Mouse (Mus musculus): ENCODE data around the gene Pusl1. TPM values are rescaled to one million over a fixed set of nuclear protein-coding genes. Genes with fewer than 3 reads are reported as not detected.
A peak's percentile ranks its signal among the peaks of the same experiment; 100 is the strongest.

Pusl1 gene
- total RNA-seq (2021) = 10 to 100 TPM; 42.9 to 49.0 TPM
- long read RNA-seq, experiment 1, partial matches to known transcripts = 7 of 52 reads
- long read RNA-seq, experiment 1, other reads (novel, unspliced or antisense) = 41 of 52 reads
- long read RNA-seq, experiment 2, transcript Pusl1-201 (8 exons, 1,243 nt) = major isoform, 9 of 80 reads
- long read RNA-seq, experiment 2, partial matches to known transcripts = 25 of 80 reads
- long read RNA-seq, experiment 2, other reads (novel, unspliced or antisense) = 46 of 80 reads

DNA sequence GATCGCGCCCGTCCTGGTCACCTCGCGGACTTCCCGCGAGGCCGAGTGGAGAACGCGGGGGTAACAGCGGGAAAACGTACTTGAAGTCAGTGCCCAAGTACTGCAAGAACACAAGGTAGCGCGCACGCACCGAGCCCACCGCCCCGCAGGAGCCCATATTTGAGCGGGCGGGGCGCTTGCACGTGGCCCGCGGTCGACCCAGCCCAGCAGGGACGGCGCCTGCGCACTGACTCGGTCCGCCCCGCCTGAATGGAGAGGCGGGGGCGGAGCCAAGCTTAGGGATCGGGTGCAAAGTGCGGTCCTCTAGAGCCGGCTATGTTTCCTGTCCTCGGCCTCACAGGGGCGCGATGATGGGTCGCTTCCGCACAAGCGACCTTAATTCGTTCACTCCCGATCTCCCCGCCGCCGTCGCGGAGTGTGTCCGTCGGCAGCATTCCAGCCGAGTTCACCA, at the start of gene Pusl1, which contains the start of gene Acap3:
Gene Pusl1 (minus strand): TSS at position 231 of the 451 bp plus-strand sequence.
Gene Acap3 (plus strand): TSS at position 272 of the 451 bp plus-strand sequence.
- DNase-seq (ENCODE audit: low spot score in 2 of 2) = peak; percentile 88 to 95

GRCm38 (mm10) chr4:155932031-155932430, 40.5 kb upstream of the Pusl1 start:
- DNase-seq (ENCODE audit: low spot score in 2 of 2) = no peak

DNA sequence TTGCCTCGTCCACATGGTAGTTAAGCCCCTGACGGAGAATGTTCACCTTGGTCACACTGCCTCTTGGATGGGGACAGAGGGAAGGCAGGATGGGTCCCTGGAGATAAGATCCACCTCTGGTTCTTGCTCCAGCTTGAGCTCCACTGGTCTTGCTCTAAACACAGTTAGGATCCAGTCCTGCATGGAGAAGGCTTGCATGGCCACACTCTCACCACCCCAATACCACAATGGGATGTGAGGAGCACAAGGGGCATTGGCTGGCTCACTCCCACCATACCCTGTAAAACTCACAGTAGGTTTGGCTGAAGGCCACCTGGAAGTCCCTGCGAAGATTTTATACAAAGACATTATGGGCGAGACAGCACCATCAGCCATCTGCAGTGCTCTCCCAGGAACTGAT, 17.2 kb upstream of the Pusl1 start:
- peak in 1 of 2 experiments; percentile 1 for DNase-seq (ENCODE audit: low spot score in 2 of 2)

DNA sequence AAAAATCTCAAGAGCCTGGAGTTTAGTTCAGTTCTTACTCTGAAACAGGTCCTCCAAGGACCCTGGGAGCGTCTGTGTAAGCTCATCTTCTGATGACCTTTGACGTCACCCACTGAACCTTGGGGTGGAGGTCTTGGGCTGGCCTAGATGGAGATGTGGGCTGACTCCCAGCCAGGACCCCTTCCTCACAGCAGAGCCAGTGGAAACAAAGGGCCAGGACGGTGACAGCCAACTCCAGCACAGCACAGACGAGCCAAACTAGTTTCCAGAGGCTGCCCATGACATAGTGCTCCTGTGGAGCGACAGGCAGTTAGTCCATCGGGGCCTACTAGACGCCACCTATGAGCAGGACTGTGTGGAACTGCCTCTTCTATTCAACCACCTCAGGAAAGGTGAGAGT, 16.7 kb upstream of the Pusl1 start:
- DNase-seq (ENCODE audit: low spot score in 2 of 2) = peak in 1 of 2 experiments; percentile 2

DNA sequence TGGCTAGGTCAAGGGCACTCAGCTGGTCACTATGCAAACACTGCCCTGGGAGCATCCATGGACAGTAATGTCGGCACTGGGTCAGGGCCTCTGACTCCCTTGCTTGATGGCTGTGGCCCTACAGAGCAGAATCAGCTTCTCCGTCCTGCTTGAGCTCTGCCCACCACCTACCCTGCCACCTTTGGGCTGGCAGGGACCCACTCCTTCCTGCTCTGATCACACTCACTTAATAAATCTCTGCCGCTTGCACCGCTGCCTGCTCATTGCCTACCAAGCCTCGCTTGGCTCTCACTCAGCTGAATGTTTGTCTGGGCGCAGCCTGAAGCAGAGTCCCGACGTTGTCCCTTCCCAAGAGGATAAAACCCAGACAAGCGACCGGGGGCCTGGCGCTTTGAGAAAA, 15.4 kb upstream of the Pusl1 start:
- peak; percentile 2 for DNase-seq (ENCODE audit: low spot score in 2 of 2)

DNA sequence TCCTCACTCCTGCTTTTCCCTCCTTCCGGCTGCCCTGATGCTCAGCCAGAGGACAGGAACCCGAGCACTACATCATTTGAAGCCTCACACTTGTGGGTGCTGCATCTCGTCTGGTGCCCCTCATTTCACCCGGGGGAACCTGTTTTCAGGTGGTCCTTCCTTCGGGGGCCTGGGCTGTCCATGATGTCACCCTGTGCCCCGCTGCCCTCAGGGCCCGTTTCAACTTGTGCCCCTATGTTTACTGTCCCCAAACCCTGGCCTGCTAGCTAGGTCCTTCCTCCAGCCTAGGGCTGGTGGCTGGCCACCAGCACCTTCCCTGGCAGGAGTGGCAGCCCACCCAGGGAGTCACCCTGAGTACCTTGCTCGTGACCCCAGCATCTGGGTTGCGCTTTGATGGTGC, 14.5 kb upstream of the Pusl1 start:
- peak in 1 of 2 experiments; percentile 1 for DNase-seq (ENCODE audit: low spot score in 2 of 2)

DNA sequence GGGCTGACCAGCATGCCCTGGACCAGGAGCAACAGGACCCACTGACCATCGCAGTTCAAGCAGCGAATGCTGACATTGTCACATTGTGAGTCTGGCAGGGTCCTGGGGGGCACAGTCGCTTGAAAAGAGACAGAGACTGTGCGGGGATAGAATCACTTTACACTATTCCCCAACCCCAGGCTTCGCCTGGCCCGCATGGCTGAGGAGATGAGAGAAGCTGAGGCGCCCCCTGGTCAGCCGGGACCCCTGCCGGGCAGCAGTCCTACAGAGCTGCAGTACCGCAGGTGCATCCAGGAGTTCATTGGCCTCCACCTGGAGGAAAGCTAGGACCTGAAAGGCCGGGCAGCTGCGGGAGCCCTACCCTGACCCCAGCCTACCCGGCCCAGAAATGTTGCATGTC, 14.1 kb upstream of the Pusl1 start:
- DNase-seq (ENCODE audit: low spot score in 2 of 2) = peak; percentile 1 to 2

DNA sequence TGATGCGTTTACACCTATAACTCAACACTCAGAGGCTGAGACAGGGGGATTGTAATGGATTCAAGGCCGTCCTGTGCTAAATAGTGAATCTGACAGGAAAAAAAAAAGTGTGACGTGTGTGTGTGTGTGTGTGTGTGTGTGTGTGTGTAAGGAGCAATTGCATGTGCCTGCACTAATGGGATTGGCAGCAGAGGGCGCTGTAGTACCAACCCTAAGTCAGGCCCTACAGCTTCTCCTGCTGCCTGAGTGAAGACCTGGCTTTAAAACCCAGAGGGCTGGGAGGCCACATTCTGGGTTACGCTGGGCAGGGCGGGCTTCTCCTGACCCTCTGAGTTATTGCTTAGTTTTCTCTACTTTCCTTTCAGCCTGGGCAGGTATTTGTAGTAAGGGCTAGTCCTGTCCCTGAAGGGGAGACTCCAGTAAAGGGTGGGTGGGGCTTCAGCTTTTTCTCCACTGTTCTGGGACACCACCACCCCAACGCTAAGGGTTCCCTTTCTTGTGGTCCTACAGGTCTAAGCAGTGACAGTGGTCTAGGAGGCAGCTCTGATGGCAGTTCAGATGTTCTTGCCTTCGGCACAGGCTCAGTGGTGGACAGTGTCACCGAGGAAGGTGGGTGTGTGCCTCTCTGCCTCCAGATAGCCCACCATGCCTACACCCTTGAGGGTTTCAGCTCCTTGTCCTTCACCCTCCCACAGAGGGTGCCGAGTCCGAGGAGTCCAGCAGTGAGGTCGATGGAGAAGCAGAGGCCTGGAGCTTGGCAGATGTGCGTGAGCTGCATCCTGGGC, 12.9 kb upstream of the Pusl1 start:
- DNase-seq (ENCODE audit: low spot score in 2 of 2) = peak; percentile 2

DNA sequence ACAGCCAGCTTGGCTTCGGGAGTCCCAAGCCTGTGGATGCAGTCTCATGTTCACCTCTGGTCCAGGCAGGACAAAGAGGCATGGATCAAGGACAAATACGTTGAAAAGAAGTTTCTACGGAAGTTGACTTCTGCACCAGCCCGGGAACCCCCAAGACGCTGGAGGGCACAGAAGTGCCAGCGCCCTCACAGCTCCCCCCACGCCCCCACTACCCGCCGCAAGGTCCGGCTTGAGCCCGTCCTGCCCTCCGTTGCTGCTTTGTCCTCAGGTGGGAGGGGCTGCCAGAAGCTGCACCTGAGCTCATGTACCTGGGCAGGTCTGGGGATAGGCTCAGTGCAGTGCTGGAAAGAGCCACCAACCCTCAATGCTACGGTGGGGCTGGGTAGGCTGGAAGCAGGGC, 11.7 kb upstream of the Pusl1 start:
- DNase-seq (ENCODE audit: low spot score in 2 of 2) = no peak

GRCm38 (mm10) chr4:155901205-155901604, 9.6 kb upstream of the Pusl1 start:
- DNase-seq (ENCODE audit: low spot score in 2 of 2) = peak; percentile 2 to 10

DNA sequence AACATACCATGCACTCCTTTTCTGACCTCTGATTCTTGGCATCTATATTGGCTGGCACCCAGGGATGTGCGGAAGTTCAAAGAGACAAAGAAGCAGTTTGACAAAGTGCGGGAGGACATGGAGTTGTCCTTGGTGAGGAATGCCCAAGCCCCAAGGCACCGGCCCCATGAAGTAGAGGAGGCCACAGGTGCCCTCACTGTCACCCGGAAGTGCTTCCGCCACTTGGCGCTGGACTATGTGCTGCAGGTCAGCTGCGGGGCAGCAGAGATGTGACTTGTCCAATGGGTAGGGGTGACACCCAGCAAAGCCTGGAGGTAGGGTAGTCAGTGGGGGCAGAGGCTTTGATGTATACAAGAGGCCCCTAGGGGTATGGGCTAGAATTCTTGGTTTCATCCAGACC, 7.8 kb upstream of the Pusl1 start:
- peak; percentile 2 for DNase-seq (ENCODE audit: low spot score in 2 of 2)

- DNase-seq (ENCODE audit: low spot score in 2 of 2) = peak in 1 of 2 experiments; percentile 1
These were observed 6.7 kb upstream of the Pusl1 start for GRCm38 (mm10) chr4:155898318-155898717.

GRCm38 (mm10) chr4:155896461-155896860, 4.9 kb upstream of the Pusl1 start:
- peak in 1 of 2 experiments; percentile 1 for DNase-seq (ENCODE audit: low spot score in 2 of 2)

DNA sequence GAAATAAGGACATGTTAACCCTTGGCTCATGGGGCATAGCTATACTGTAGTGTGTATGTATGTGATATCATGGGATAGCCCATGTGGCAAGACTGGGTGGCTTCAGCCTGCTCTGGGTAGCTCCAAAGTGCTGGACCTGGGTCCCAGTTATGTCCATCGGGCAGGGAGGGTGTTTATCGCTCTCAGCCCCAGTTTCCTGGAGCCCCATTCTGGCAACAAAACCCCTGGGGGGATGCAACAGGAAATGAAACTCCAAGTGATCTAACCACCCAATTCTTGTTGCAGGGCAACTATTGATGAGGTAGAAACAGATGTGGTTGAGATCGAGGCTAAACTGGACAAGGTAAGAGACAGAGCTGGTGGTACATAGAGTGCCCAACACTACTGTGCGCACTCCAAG, 4.2 kb upstream of the Pusl1 start:
- DNase-seq (ENCODE audit: low spot score in 2 of 2) = no peak

- DNase-seq (ENCODE audit: low spot score in 2 of 2) = peak in 1 of 2 experiments; percentile 2
These were observed 3.6 kb upstream of the Pusl1 start for GRCm38 (mm10) chr4:155895216-155895615.

GRCm38 (mm10) chr4:155894311-155894881, 2.8 kb upstream of the Pusl1 start:
- peak; percentile 16 to 43 for DNase-seq (ENCODE audit: low spot score in 2 of 2)

DNA sequence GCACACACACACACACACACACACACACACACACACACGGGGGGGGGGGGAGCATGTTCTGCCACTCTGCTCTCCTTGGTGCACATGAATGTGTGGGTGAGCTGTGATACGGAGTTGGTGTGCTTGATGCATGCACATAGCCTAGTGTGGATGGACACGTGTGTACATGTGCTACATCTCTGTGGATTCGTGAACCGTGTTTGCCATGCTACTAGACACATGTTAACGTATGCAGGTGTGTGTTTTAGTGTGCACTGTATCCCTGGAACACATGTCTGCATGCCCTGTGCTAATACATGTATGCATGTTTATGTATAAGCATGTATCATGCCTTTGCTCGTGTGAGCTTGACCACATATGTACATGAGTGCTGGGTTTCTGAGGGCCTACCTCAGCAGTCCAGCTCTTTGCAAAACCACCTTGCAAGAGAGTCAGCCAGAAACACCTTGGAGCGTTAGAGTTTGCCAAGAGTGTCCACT, 1.7 kb upstream of the Pusl1 start:
- no peak for DNase-seq (ENCODE audit: low spot score in 2 of 2)

DNA sequence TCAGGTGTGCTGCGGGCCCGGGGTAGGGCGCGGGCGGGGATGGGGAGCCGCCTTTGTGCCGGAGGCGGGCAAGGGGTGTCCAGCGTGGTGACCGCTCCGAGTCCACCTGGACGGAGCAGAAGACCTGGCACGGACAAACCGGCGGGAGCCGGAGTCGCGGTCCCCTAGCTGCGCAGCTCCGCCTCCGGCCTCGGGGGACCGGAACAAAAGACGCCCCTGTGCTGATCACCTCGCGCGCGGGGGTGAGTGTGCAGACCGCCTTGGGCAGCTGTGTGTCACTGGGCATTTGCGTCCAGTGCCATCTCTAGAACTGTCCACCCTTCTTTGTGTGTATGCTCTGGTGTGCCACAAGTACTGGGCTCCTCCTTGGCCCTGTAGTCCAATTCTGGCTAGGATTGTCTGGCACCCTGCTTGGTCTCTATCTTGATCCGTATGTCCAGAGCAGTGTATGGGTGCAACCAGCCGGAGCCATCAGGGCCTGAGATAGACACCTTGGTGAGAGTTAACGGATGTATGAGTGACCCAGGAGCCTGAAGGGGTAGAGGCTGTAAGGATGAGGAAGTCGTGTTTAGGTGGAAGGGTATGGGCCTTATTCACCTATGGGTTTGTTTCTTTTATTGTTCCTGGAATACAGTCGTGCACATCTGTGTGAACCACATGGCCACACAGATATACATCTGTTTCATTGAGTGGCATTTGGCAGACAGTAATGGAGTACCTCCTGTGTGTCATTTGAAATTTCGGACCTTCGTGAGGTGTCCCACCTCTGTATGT, 1.0 kb upstream of the Pusl1 start:
- DNase-seq (ENCODE audit: low spot score in 2 of 2) = peak in 1 of 2 experiments; percentile 21

- DNase-seq (ENCODE audit: low spot score in 2 of 2) = peak; percentile 55 to 73
These were observed 436 bp upstream of the Pusl1 start for GRCm38 (mm10) chr4:155892017-155892416.

DNA sequence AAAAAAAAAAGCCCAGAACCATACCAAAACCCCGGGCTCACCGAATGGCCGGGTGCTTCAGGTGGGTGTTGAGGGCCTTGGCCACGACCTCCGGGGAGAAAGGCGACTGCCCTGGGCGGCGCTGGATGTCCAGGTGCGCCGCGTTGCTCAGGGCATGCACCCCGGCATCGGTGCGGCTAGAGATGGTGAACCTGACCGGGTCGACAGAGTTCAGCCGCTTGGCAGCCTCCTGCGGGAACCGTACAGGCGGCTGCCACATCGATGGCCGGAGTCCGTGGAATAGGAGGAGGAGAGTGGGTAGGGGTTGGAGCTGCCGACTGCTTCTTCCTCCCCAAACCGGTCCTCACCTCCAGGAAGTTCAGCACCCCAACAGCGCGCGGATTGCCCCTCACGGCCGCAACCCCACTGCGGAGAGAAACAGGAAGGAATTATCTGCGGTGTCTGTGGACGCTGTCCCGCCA, 540 bp downstream of the Pusl1 start:
- DNase-seq (ENCODE audit: low spot score in 2 of 2) = peak in 1 of 2 experiments; percentile 2

- DNase-seq (ENCODE audit: low spot score in 2 of 2) = no peak
These were observed 2.3 kb downstream of the Pusl1 start for GRCm38 (mm10) chr4:155889316-155889715.

Data from adrenal gland, postnatal 4 days (tissue).